ENCODE assay signal across 19 mouse cellular contexts in genomic region chr13:33570836-33571235, GRCm38 (mm10).
"Had no signal": no experiment of that assay in that cellular context is flagged by ENCODE, and none has a peak within 500 bp of the region (broad histone marks: within the 10 kb centered on the region; RNA-seq: fewer than 3 reads in every experiment).

No protein-coding gene starts in this region.

- H3K9me3 ChIP-seq: lung, embryonic 15.5 days had no signal

- H3K36me3 ChIP-seq: lung, embryonic 15.5 days; midbrain, embryonic 10.5 days; midbrain, embryonic 12.5 days; neural tube, embryonic 13.5 days; neural tube, embryonic 15.5 days had no signal

- DNase-seq: lung, adult 2 months; lung, postnatal 14 days; lung, postnatal 36 days; midbrain, embryonic 14.5 days; retina, postnatal 1 day; right cerebral cortex, adult 18-20 months; right cerebral cortex, postnatal 25 days; right cerebral cortex, postnatal 4 days; spleen, adult 18-20 months; thymus, adult 18-20 months; thymus, postnatal 14 days; thymus, postnatal 36 days had no signal

- H3K27me3 ChIP-seq: lung, embryonic 15.5 days; midbrain, embryonic 12.5 days; neural tube, embryonic 13.5 days; neural tube, embryonic 15.5 days had no signal

- H3K4me1 ChIP-seq: lung, embryonic 15.5 days; midbrain, embryonic 10.5 days; midbrain, embryonic 12.5 days; neural tube, embryonic 13.5 days; neural tube, embryonic 15.5 days had no signal

- H3K27ac ChIP-seq: lung, embryonic 15.5 days; macrophage; midbrain, embryonic 10.5 days; midbrain, embryonic 12.5 days; neural tube, embryonic 13.5 days; neural tube, embryonic 15.5 days had no signal

- H3K9ac ChIP-seq: lung, embryonic 15.5 days; midbrain, embryonic 12.5 days; neural tube, embryonic 13.5 days; neural tube, embryonic 15.5 days had no signal

- H3K4me2 ChIP-seq: lung, embryonic 15.5 days; midbrain, embryonic 12.5 days; neural tube, embryonic 13.5 days; neural tube, embryonic 15.5 days had no signal

- H3K4me3 ChIP-seq: lung, embryonic 15.5 days; midbrain, embryonic 10.5 days; midbrain, embryonic 12.5 days; myocyte; neural tube, embryonic 13.5 days; neural tube, embryonic 15.5 days had no signal
